Mouse (Mus musculus) liver, postnatal 0 days (tissue): ENCODE data around the gene Ccdc180.

Source experiments
- CTCF ChIP-seq: sonication (generic); IDR thresholded peaks from 2 replicates; pipeline ENCODE4 v1.5.1; 2016; ENCODE audit warnings: antibody characterized with exemption, low read depth
- EP300 ChIP-seq: IDR thresholded peaks from 2 replicates; pipeline ENCODE4 v1.6.1; 2016; ENCODE audit warnings: antibody characterized with exemption, low read depth, mild to moderate bottlenecking

GRCm38 (mm10) chr4:45889487-45889886 lies 616 bp upstream of the Ccdc180 start:
- TF ChIP-seq CTCF (no peak), EP300 (no peak)
